Mouse (Mus musculus) embryonic facial prominence, embryonic 14.5 days (tissue): ENCODE measurements around the gene Cd101. TPM values are rescaled to one million over a fixed set of nuclear protein-coding genes. Genes with fewer than 3 reads are reported as not detected.

Experiments
- ATAC-seq: fragments of 200-750 bp; cut with Nextera tagmentation; 2 replicates; pipeline ENCODE4 v1.8.0; 2017; ENCODE audit warnings: low read depth, moderate number of reproducible peaks, moderate TSS enrichment
- DNase-seq: peaks from one replicate; pipeline ENCODE4 v3.0.0-alpha.2; 2015; ENCODE audit warnings: low spot score
- H3K27ac ChIP-seq: fragments of 300-500 bp; sonication (generic); replicated peaks from 2 replicates; pipeline ENCODE4 v1.5.1; 2014; ENCODE audit warnings: low read depth, mild to moderate bottlenecking, low read length, moderate library complexity
- H3K27me3 ChIP-seq: fragments of 300-500 bp; sonication (generic); replicated peaks from 2 replicates; pipeline ENCODE4 v1.6.1; 2014; ENCODE audit warnings: low read length; ENCODE audit not compliant: control insufficient read depth, insufficient read depth
- H3K36me3 ChIP-seq: fragments of 300-500 bp; sonication (generic); 2 replicates; pipeline ENCODE4 v1.6.1; 2014; ENCODE audit warnings: low read length, mixed read lengths; ENCODE audit not compliant: control insufficient read depth, insufficient read depth
- H3K4me1 ChIP-seq: fragments of 300-500 bp; sonication (generic); 2 replicates; pipeline ENCODE4 v1.6.1; 2014; ENCODE audit warnings: antibody characterized with exemption, low read length; ENCODE audit not compliant: control insufficient read depth, insufficient read depth
- H3K4me2 ChIP-seq: fragments of 300-500 bp; sonication (generic); 2 replicates; pipeline ENCODE4 v1.6.1; 2014; ENCODE audit warnings: low read depth, mild to moderate bottlenecking, low read length, moderate library complexity, mixed read lengths
- H3K4me3 ChIP-seq: fragments of 300-500 bp; sonication (generic); 2 replicates; pipeline ENCODE4 v1.5.1; 2014; ENCODE audit warnings: low read depth, mild to moderate bottlenecking, low read length
- H3K9ac ChIP-seq: fragments of 300-500 bp; sonication (generic); 2 replicates; pipeline ENCODE4 v1.6.1; 2014; ENCODE audit warnings: low read depth, mild to moderate bottlenecking, low read length, moderate library complexity, mixed read lengths
- H3K9me3 ChIP-seq: fragments of 300-500 bp; sonication (generic); 2 replicates; pipeline ENCODE4 v1.6.1; 2016; ENCODE audit warnings: low read length; ENCODE audit not compliant: control insufficient read depth
- WGBS: fragments of 180-500 bp; shearing (Covaris S2); extraction: QIAGEN DNeasy Blood & Tissue Kit; methylation state at CpG from one replicate; pipeline ENCODE4 v1.1.7; 2014; 5-methylcytosine and 5-hydroxymethylcytosine counted together
- polyA plus RNA-seq: library from polyadenylated mRNA; unstranded; fragments of >200 nt; fragmentation: Nextera tagmentation; extraction: Ambion mirVana; gene quantifications from 2 replicates; pipeline ENCODE4 v1.2.1, GENCODE M21; 2014

Cd101 gene
- polyA plus RNA-seq, 1 experiment from 2014 or later: 0.24 TPM

DNA sequence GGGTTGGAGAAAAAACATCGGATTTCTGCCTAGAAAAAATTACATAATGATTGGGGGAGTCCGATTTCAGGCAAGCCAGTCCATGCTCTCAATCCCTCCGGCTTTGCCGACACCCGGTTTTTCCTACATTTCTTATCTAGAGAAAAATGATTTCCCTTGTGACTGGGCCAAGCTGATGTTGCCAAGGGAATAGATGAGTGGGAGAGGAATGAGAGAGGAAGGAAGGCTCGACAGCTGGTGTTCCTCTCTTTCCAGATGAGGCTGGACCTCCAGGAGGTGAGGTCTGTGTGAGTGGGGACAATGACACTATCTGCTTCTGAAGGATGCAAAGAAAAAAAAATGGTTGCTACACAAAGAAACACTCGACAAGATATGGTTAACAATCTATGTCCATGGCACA, 36.2 kb downstream of the Cd101 start:
- ATAC-seq (no peak), DNase-seq (no peak)
- WGBS: 63% methylated on average over 7 of the region's 7 CpGs

GRCm38 (mm10) chr3:100990231-100990630, 39.1 kb downstream of the Cd101 start:
- no peaks in the 10 kb centered on the region for H3K4me1 ChIP-seq
- no peaks in the 10 kb centered on the region for H3K27me3 ChIP-seq
- ATAC-seq: no peak
- H3K27ac ChIP-seq: no peak overlapping the region
- no peaks in the 10 kb centered on the region for H3K36me3 ChIP-seq
- no peak overlapping the region for H3K9ac ChIP-seq
- 74% methylated on average over 1 of the region's 1 CpGs for WGBS
- no peaks in the 10 kb centered on the region for H3K9me3 ChIP-seq
- H3K4me3 ChIP-seq: no peak overlapping the region
- no peak overlapping the region for H3K4me2 ChIP-seq
- DNase-seq: no peak

More for the DNA sequence above, 36.2 kb downstream of the Cd101 start:
- no peaks in the 10 kb centered on the region for H3K4me1 ChIP-seq
- no peak overlapping the region for H3K4me3 ChIP-seq
- H3K36me3 ChIP-seq: no peaks in the 10 kb centered on the region
- H3K27me3 ChIP-seq: no peaks in the 10 kb centered on the region
- no peaks in the 10 kb centered on the region for H3K9me3 ChIP-seq
- no peak overlapping the region for H3K27ac ChIP-seq
- H3K4me2 ChIP-seq: no peak overlapping the region
- no peak overlapping the region for H3K9ac ChIP-seq

GRCm38 (mm10) chr3:100989417-100989816, 39.9 kb downstream of the Cd101 start:
- Histone ChIP-seq H3K4me3 (no peak overlapping the region), H3K9me3 (no peaks in the 10 kb centered on the region), H3K36me3 (no peaks in the 10 kb centered on the region), H3K9ac (no peak overlapping the region), H3K4me1 (no peaks in the 10 kb centered on the region), H3K4me2 (no peak overlapping the region), H3K27me3 (no peaks in the 10 kb centered on the region), H3K27ac (no peak overlapping the region)
- DNase-seq: no peak
- no peak for ATAC-seq
- WGBS: 61% methylated on average over 12 of the region's 12 CpGs

- H3K9me3 ChIP-seq: no peaks in the 10 kb centered on the region
- H3K4me3 ChIP-seq: no peak overlapping the region
- H3K27ac ChIP-seq: no peak overlapping the region
- no peak overlapping the region for H3K4me2 ChIP-seq
- DNase-seq: no peak
- no peak overlapping the region for H3K9ac ChIP-seq
- ATAC-seq: no peak
- no peaks in the 10 kb centered on the region for H3K27me3 ChIP-seq
- WGBS: 74% methylated on average over 8 of the region's 8 CpGs
- H3K4me1 ChIP-seq: no peaks in the 10 kb centered on the region
- no peaks in the 10 kb centered on the region for H3K36me3 ChIP-seq
Measured at GRCm38 (mm10) chr3:100979290-100979689, 50.1 kb downstream of the Cd101 start.

DNA sequence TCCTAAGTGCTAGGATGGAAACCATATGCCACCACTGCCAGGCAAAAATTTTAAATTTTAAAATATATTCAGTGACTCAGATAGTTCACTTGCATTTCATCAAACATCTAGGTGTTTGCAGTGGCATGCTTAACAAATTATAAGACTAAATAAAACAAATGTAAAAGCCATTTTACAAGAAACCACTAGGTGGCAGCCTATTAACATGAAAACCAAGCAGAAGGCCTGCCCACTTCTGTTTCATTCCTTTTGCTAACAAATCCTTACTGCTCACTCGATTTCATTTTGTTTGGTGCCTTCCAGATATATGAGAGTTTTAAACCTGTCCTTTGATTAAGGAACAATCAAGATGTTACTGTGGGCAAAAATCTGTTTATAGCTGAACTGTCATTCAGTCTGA, 55.5 kb downstream of the Cd101 start:
- Histone ChIP-seq H3K9ac (no peak overlapping the region), H3K36me3 (no peaks in the 10 kb centered on the region), H3K9me3 (no peaks in the 10 kb centered on the region), H3K27ac (no peak overlapping the region), H3K4me2 (no peak overlapping the region), H3K27me3 (no peaks in the 10 kb centered on the region), H3K4me3 (no peak overlapping the region), H3K4me1 (0 out of 2 replicates have a peak, but pooled peaks cover under 1% of the 10 kb centered on the region)
- DNase-seq: peak; percentile 85
- ATAC-seq: no peak
- WGBS: 2% methylated on average over 1 of the region's 1 CpGs

GRCm38 (mm10) chr3:100969176-100969917, 60.0 kb downstream of the Cd101 start, which contains the start of gene Ttf2:
Ttf2 (minus strand) TSS chr3:100969663.
- ATAC-seq (peak; percentile 98), DNase-seq (peak; percentile 96)
- peak within 1 kb of the TSS; percentile 86 for H3K4me2 ChIP-seq
- H3K27ac ChIP-seq: no peak within 1 kb of the TSS
- peak within 1 kb of the TSS; percentile 72 for H3K4me3 ChIP-seq
- H3K9me3 ChIP-seq: no peaks in the 10 kb centered on the region
- 2% methylated on average over 40 of the region's 40 CpGs for WGBS
- peak within 1 kb of the TSS; percentile 74 for H3K9ac ChIP-seq
- H3K27me3 ChIP-seq: no peaks in the 10 kb centered on the region
- 0 out of 2 replicates have a peak, but pooled peaks cover 3% of the 10 kb centered on the region for H3K4me1 ChIP-seq
- no peaks in the 10 kb centered on the region; the same call in 1 of the 2 replicates for H3K36me3 ChIP-seq

DNA sequence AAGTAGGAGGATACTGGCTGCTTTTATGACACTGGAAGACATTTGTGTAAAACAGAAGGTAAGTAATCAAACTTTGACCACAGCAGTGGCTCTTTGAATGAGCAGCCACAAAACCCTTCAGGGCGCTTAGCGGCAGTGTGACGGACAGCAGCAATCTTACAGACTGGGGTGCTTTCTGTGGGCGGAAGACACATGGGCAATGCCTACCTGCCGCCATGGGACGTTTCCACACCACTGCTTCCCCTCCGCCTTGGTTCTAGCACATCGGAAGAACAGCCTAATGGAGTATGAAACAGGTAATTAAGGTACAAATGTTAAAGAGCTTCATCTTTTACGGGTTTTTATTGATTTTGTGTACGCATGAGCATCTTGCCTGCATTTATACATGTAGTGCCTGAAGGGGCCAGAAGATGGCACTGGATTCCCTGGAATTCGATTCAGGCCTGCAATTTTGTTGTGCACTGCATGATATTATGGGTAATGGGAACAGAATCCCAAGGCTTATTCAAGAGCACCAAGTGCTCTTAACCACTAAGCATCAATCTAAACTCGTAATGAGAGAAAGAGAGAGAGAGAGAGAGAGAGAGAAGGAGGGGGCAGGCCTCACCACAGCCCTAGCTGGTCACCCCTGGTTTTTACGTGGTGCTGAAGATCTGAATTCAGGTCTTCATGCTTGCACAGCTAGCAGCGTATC, 65.4 kb downstream of the Cd101 start:
- H3K4me1 ChIP-seq: 0 out of 2 replicates have a peak, but pooled peaks cover 3% of the 10 kb centered on the region
- no peak overlapping the region for H3K9ac ChIP-seq
- DNase-seq (peak; percentile 55), ATAC-seq (no peak; the same call in 1 of the 2 replicates)
- H3K4me2 ChIP-seq: no peak overlapping the region
- no peak overlapping the region for H3K4me3 ChIP-seq
- H3K9me3 ChIP-seq: no peaks in the 10 kb centered on the region
- peaks cover 40% of the 10 kb centered on the region for H3K36me3 ChIP-seq
- H3K27ac ChIP-seq: no peak overlapping the region
- WGBS: 80% methylated on average over 14 of the region's 14 CpGs
- H3K27me3 ChIP-seq: no peaks in the 10 kb centered on the region

- Histone ChIP-seq H3K4me2 (no peak overlapping the region), H3K27me3 (no peaks in the 10 kb centered on the region), H3K4me3 (no peak overlapping the region), H3K9ac (no peak overlapping the region), H3K27ac (no peak overlapping the region; the same call in 1 of the 2 replicates), H3K9me3 (no peaks in the 10 kb centered on the region), H3K4me1 (no peaks in the 10 kb centered on the region), H3K36me3 (peaks cover 64% of the 10 kb centered on the region)
- no peak for ATAC-seq
- WGBS: 84% methylated on average over 7 of the region's 7 CpGs
- DNase-seq: no peak
Measured at GRCm38 (mm10) chr3:100961501-100961900, 67.9 kb downstream of the Cd101 start.
